ENCODE assay signal across 8 mouse cellular contexts in genomic region chr13:47348517-47349145, GRCm38 (mm10).
DNase-seq lines count a peak whose midpoint lies in the region; ATAC-seq and TF ChIP-seq lines count a peak whose summit lies in the region.

No protein-coding gene starts in this region.

- H3K27ac ChIP-seq in liver, embryonic 12.5 days: no peak overlapping the region
- H3K27ac ChIP-seq in cortical plate, adult 2 months (ENCODE audit: insufficient read depth, low read length): no peak overlapping the region
- no peak overlapping the region for H3K27ac ChIP-seq in liver, embryonic 14.5 days

- DNase-seq in liver: peak; percentile 45
- peak; percentile 78 for DNase-seq in gastrocnemius, postnatal 10 days
- peak; percentile 61 for DNase-seq in kidney, adult 9 months
- DNase-seq in liver, embryonic 14.5 days (ENCODE audit: low read depth in 3 of 3, low spot score in 3 of 3): no peak
- DNase-seq in retina, adult 2 months (ENCODE audit: low read depth, low spot score): peak; percentile 9
- peak; percentile 25 for DNase-seq in yolk sac, embryonic 10.5 days (ENCODE audit: low spot score)

- no peaks in the 10 kb centered on the region for H3K9me3 ChIP-seq in liver, embryonic 12.5 days (replicated peaks)
- no peaks in the 10 kb centered on the region for H3K9me3 ChIP-seq in liver, embryonic 14.5 days (ENCODE audit: control insufficient read depth, low read length)

- no peaks in the 10 kb centered on the region for H3K27me3 ChIP-seq in liver, embryonic 12.5 days (replicated peaks)
- H3K27me3 ChIP-seq in liver, embryonic 14.5 days (ENCODE audit: control insufficient read depth, insufficient read depth, low read length): no peaks in the 10 kb centered on the region

- TF ChIP-seq POLR2A in cortical plate, adult 2 months (IDR thresholded peaks at IDR 0.05; ENCODE audit: extremely low read depth, insufficient read depth, low read length): no peak

- no peaks in the 10 kb centered on the region for H3K36me3 ChIP-seq in liver, embryonic 12.5 days
- H3K36me3 ChIP-seq in liver, embryonic 14.5 days (replicated peaks; ENCODE audit: control insufficient read depth, insufficient read depth, low read depth): no peaks in the 10 kb centered on the region

- WGBS in liver, embryonic 12.5 days (ENCODE audit: insufficient replicate concordance): 40% methylated on average over 17 of the region's 17 CpGs
- 38% methylated on average over 17 of the region's 17 CpGs for WGBS in liver, embryonic 14.5 days (ENCODE audit: insufficient replicate concordance)

- no peaks in the 10 kb centered on the region for H3K4me1 ChIP-seq in liver, embryonic 12.5 days
- no peaks in the 10 kb centered on the region for H3K4me1 ChIP-seq in cortical plate, adult 2 months (ENCODE audit: control insufficient read depth, insufficient read depth, low read length)
- no peaks in the 10 kb centered on the region for H3K4me1 ChIP-seq in liver, embryonic 14.5 days (replicated peaks; ENCODE audit: control insufficient read depth in 2 of 2, insufficient read depth in 2 of 2, low read length in 1 of 2)

- no peak for TF ChIP-seq EP300 in liver, embryonic 14.5 days (IDR thresholded peaks at IDR 0.05; ENCODE audit: low read depth)

- no peak overlapping the region for H3K4me2 ChIP-seq in liver, embryonic 12.5 days
- H3K4me2 ChIP-seq in liver, embryonic 14.5 days (ENCODE audit: low read depth): no peak overlapping the region

- TF ChIP-seq CTCF in cortical plate, adult 2 months (IDR thresholded peaks at IDR 0.05; ENCODE audit: extremely low read depth, insufficient read depth, low read length): peak; percentile 84
- TF ChIP-seq CTCF in liver, embryonic 14.5 days (IDR thresholded peaks at IDR 0.05; ENCODE audit: low read depth): peak; percentile 67

- ATAC-seq in liver, embryonic 12.5 days: no peak
- no peak for ATAC-seq in liver, embryonic 14.5 days (ENCODE audit: insufficient read depth)

- no peak overlapping the region for H3K4me3 ChIP-seq in liver, embryonic 12.5 days
- H3K4me3 ChIP-seq in cortical plate, adult 2 months (ENCODE audit: insufficient read depth, low read length): no peak overlapping the region
- no peak overlapping the region for H3K4me3 ChIP-seq in liver, embryonic 14.5 days (ENCODE audit: insufficient read depth in 1 of 2, low read depth in 2 of 2, low read length in 2 of 2)

- no peak overlapping the region for H3K9ac ChIP-seq in liver, embryonic 12.5 days
- H3K9ac ChIP-seq in liver, embryonic 14.5 days (replicated peaks): no peak overlapping the region

Comparison
In these comparisons a context has a peak if more than half of its experiments do, and no peak if none do; other contexts are left out.
1. DNase-seq: peak in liver (single experiment), gastrocnemius, postnatal 10 days (single experiment), kidney, adult 9 months (single experiment), retina, adult 2 months (single experiment) and yolk sac, embryonic 10.5 days (single experiment); none in liver, embryonic 14.5 days (0 of 3).